Mouse (Mus musculus): ENCODE measurements at regions not wholly inside any gene's neighbourhood (a gene's known extent, or its start where the extent isn't known, plus 50 kb on each side); places are given as distances from the start of the nearest gene placed in this dataset.

DNA sequence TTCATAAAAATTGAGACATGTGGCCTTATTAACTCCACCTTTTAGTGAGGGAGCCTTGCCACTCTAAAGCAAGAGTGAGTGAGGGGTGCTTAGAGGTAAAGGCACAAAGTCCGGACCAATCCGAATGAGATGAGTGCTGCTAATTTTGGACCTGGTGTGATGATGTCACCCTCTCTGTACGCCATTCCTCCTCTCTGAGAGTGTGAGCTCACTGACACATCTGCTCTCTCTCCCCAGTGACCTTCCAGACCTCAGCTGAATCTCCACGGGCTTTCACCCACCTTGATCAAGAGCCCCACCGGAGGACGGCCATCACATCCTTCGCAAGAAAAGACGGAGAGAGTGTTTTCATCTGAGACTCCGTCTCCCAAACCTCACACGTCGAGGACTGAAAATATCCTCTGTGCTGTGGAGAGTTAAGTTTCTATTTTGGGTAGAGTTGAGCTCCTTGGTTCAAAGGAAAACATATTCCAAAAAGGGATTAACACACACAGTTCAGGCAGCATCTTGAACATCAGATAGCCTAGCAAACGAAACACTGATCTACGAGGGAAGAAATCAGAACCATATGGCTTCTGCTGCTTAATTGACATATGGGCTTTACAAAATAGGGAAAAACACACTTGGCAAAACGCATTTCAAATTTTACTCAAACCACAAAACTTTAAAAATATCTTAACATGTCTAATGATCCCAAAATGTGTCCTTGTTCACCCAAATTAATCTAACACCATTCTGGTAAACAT is 96.2 kb upstream of the 3110018I06Rik start:
- no peak overlapping the region for H3K9ac ChIP-seq (ENCODE audit: control insufficient read depth, low read depth, low read length, poor library complexity, severe bottlenecking)
- no peak overlapping the region for H3K27ac ChIP-seq (ENCODE audit: control insufficient read depth, low read depth, low read length)
- TF ChIP-seq NELFE (IDR thresholded peaks at IDR 0.05; ENCODE audit: low read depth, low read length) (no peak), BHLHE40 (IDR thresholded peaks at IDR 0.05; ENCODE audit: borderline replicate concordance, low read depth, low read length) (no peak), MXI1 (IDR thresholded peaks at IDR 0.05; ENCODE audit: low read depth, low read length) (no peak), JUND (IDR thresholded peaks at IDR 0.05; ENCODE audit: low read depth, low read length) (no peak), ZMIZ1 (IDR thresholded peaks at IDR 0.05; ENCODE audit: low read depth, low read length) (no peak), NRF1 (IDR thresholded peaks at IDR 0.05; ENCODE audit: insufficient read depth, low read depth, low read length, poor library complexity, severe bottlenecking) (no peak), KAT2A (conservative IDR thresholded peaks at IDR 0.05; ENCODE audit: low read depth, low read length) (no peak), RCOR1 (IDR thresholded peaks at IDR 0.05; ENCODE audit: low read depth, low read length) (no peak), MYC (IDR thresholded peaks at IDR 0.05; ENCODE audit: low read depth, low read length) (no peak), MEF2A (IDR thresholded peaks at IDR 0.05; ENCODE audit: extremely low read depth, insufficient replicate concordance, low read depth, low read length, poor library complexity, severe bottlenecking) (no peak)
- DNase-seq (ENCODE audit: low read depth, low spot score): no peak
- no peaks in the 10 kb centered on the region for H3K9me3 ChIP-seq (replicated peaks; ENCODE audit: insufficient read depth, low read length)
- H3K79me2 ChIP-seq (ENCODE audit: control insufficient read depth, insufficient read depth, low read length, poor library complexity): no peaks in the 10 kb centered on the region
- H3K27me3 ChIP-seq (ENCODE audit: control insufficient read depth in 1 of 2, insufficient read depth in 2 of 2, low read length in 2 of 2): no peaks in the 10 kb centered on the region
- no peaks in the 10 kb centered on the region for H3K4me1 ChIP-seq (ENCODE audit: control insufficient read depth in 1 of 2, insufficient read depth in 2 of 2, low read length in 2 of 2)
- H3K36me3 ChIP-seq (ENCODE audit: control insufficient read depth in 1 of 2, insufficient read depth in 2 of 2, low read length in 2 of 2): no peaks in the 10 kb centered on the region
- H3K4me3 ChIP-seq (ENCODE audit: control insufficient read depth in 1 of 2, insufficient read depth in 1 of 2, low read depth in 2 of 2, low read length in 2 of 2): no peak overlapping the region

DNA sequence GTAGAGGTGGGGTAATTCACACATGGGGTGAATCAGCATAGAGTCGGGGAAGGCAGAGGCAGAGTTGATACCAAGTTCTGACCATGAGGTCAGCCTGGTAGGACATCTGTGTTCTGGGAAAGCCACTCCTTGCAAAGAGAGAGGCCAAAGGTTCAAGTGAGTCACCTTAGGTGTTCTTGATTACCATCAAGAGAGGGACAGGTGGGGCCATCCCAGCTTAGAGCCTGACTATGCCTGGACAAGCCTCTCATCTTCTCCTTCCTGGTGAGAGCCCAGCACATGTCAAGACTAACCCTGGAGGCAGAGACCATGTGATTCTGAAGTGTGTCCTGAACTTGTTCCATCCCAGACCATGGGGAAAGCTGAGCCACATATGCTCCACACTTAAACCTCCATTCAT is 94.0 kb upstream of the 3110018I06Rik start:
- H3K4me1 ChIP-seq (ENCODE audit: control insufficient read depth in 1 of 2, insufficient read depth in 2 of 2, low read length in 2 of 2): no peaks in the 10 kb centered on the region
- no peaks in the 10 kb centered on the region for H3K9me3 ChIP-seq (replicated peaks; ENCODE audit: insufficient read depth, low read length)
- TF ChIP-seq POLR2A (IDR thresholded peaks at IDR 0.05; ENCODE audit: control insufficient read depth in 1 of 2, insufficient read depth in 1 of 2, low read depth in 1 of 2, low read length in 2 of 2, poor library complexity in 1 of 2): no peak
- TF ChIP-seq JUND (IDR thresholded peaks at IDR 0.05; ENCODE audit: low read depth, low read length): no peak
- no peak for TF ChIP-seq NRF1 (IDR thresholded peaks at IDR 0.05; ENCODE audit: insufficient read depth, low read depth, low read length, poor library complexity, severe bottlenecking)
- TF ChIP-seq CTCF (IDR thresholded peaks at IDR 0.05 in 2 of 3, conservative IDR thresholded peaks at IDR 0.05 in 1 of 3; ENCODE audit: control insufficient read depth in 1 of 3, insufficient read depth in 1 of 3, low read depth in 2 of 3, low read length in 3 of 3, poor library complexity in 1 of 3, severe bottlenecking in 1 of 3): no peak
- TF ChIP-seq MYC (IDR thresholded peaks at IDR 0.05; ENCODE audit: low read depth, low read length): no peak
- TF ChIP-seq ZKSCAN1 (IDR thresholded peaks at IDR 0.05; ENCODE audit: low read depth, low read length): no peak
- TF ChIP-seq E2F4 (IDR thresholded peaks at IDR 0.05; ENCODE audit: borderline replicate concordance, low read depth, low read length): no peak
- TF ChIP-seq RAD21 (IDR thresholded peaks at IDR 0.05; ENCODE audit: low read depth, low read length): no peak
- no peak for TF ChIP-seq MYB (IDR thresholded peaks at IDR 0.05; ENCODE audit: low read depth, low read length)
- no peak overlapping the region for H3K27ac ChIP-seq (ENCODE audit: control insufficient read depth, low read depth, low read length)
- DNase-seq (ENCODE audit: low read depth, low spot score): no peak
- no peak overlapping the region for H3K4me3 ChIP-seq (ENCODE audit: control insufficient read depth in 1 of 2, insufficient read depth in 1 of 2, low read depth in 2 of 2, low read length in 2 of 2)
- H3K36me3 ChIP-seq (ENCODE audit: control insufficient read depth in 1 of 2, insufficient read depth in 2 of 2, low read length in 2 of 2): no peaks in the 10 kb centered on the region
- no peaks in the 10 kb centered on the region for H3K27me3 ChIP-seq (ENCODE audit: control insufficient read depth in 1 of 2, insufficient read depth in 2 of 2, low read length in 2 of 2)
- no peaks in the 10 kb centered on the region for H3K79me2 ChIP-seq (ENCODE audit: control insufficient read depth, insufficient read depth, low read length, poor library complexity)
- no peak overlapping the region for H3K9ac ChIP-seq (ENCODE audit: control insufficient read depth, low read depth, low read length, poor library complexity, severe bottlenecking)
